Mouse (Mus musculus): Measurements from ENCODE around the gene Lsm8.
"Not testable (repeated sequence)": the region's sequence is repeated elsewhere in the genome, so short reads cannot be mapped to it uniquely, and the experiment has no call there.

The Lsm8 gene

GRCm38 (mm10) chr6:18848051-18848701, at the start of gene Lsm8:
Gene Lsm8 (plus strand): TSS chr6:18848579.
- peak; percentile 95 for DNase-seq (ENCODE audit: low spot score)

- no peak for DNase-seq (ENCODE audit: low spot score)
These were observed 47.4 kb upstream of the Lsm8 start for GRCm38 (mm10) chr6:18800869-18801511.

GRCm38 (mm10) chr6:18812623-18813022, 35.8 kb upstream of the Lsm8 start:
- DNase-seq (ENCODE audit: low spot score), result no peak

- DNase-seq (ENCODE audit: low spot score), result no peak
These were observed 32.8 kb upstream of the Lsm8 start for GRCm38 (mm10) chr6:18815606-18816005.

GRCm38 (mm10) chr6:18819343-18819742, 29.0 kb upstream of the Lsm8 start:
- no peak for DNase-seq (ENCODE audit: low spot score)

- DNase-seq (ENCODE audit: low spot score), result no peak
These were observed 28.1 kb upstream of the Lsm8 start for GRCm38 (mm10) chr6:18820246-18820645.

- DNase-seq (ENCODE audit: low spot score), result no peak
These were observed 25.6 kb upstream of the Lsm8 start for GRCm38 (mm10) chr6:18822812-18823211.

GRCm38 (mm10) chr6:18832958-18833357, 15.4 kb upstream of the Lsm8 start:
- DNase-seq (ENCODE audit: low spot score), result no peak

GRCm38 (mm10) chr6:18844529-18844928, 3.9 kb upstream of the Lsm8 start:
- not testable (repeated sequence) for DNase-seq (ENCODE audit: low spot score)

GRCm38 (mm10) chr6:18845571-18845970, 2.8 kb upstream of the Lsm8 start:
- not testable (repeated sequence) for DNase-seq (ENCODE audit: low spot score)

- DNase-seq (ENCODE audit: low spot score), result no peak
These were observed 303 bp downstream of the Lsm8 start for GRCm38 (mm10) chr6:18848702-18849061.

GRCm38 (mm10) chr6:18855323-18855722, 6.9 kb downstream of the Lsm8 start:
- no peak for DNase-seq (ENCODE audit: low spot score)

GRCm38 (mm10) chr6:18856487-18857078, 8.2 kb downstream of the Lsm8 start:
- DNase-seq (ENCODE audit: low spot score), result no peak

GRCm38 (mm10) chr6:18866018-18866417, 17.6 kb downstream of the Lsm8 start, which contains the start of gene Ankrd7:
Gene Ankrd7 (plus strand): TSS chr6:18866318.
- no peak for DNase-seq (ENCODE audit: low spot score)

- no peak for DNase-seq (ENCODE audit: low spot score)
These were observed 40.7 kb downstream of the Lsm8 start for GRCm38 (mm10) chr6:18889030-18889429.

GRCm38 (mm10) chr6:18894142-18894541, 45.8 kb downstream of the Lsm8 start:
- no peak for DNase-seq (ENCODE audit: low spot score)
